Mouse (Mus musculus): ENCODE measurements around the gene Snx22. TPM values are rescaled to one million over a fixed set of nuclear protein-coding genes. Genes with fewer than 3 reads are reported as not detected.

Snx22 gene
- total RNA-seq, 2 experiments from 2014 or later, result 0.46 to 0.50 TPM

DNA sequence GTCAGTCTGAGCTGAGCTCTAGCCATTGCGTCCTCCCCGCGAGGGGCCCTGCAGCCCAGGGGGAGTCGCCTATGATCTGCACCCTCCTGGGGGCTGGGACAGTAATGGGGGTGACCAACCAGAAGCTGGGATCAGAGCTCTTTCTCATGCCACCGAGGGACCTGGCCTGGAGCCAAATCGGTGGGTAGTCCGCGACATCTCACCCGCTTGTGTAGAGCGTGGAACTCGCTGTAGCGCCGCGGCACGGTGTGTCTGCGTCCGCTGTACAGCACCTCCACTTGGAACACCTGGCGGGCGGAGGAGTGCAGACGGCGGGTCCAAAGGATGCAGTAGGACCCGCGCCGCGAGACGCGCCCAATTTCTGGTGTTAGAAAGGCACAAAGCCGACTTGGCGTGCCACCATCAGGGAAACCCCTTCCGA, 538 bp downstream of the Snx22 start:
- no peak for DNase-seq

DNA sequence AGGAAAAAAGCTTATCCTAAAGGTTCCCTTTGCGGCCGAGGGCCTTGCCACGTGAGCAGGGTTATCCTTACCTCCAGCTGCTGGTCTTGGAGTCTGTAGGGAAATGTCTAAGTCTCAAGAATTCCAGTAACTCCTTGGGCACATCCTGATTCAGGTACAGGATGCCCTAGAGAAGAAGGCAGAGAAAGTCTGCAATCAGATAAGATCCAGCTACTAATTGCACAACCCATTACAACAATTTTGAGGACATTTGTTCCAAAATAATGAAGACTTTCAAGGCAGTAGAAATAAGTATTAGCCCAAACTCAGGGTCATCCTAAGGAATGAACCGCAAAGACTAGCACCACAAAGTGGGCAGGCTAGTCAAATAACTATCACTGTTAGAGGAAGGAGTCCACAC, 1.5 kb downstream of the Snx22 start:
- no peak for DNase-seq

DNA sequence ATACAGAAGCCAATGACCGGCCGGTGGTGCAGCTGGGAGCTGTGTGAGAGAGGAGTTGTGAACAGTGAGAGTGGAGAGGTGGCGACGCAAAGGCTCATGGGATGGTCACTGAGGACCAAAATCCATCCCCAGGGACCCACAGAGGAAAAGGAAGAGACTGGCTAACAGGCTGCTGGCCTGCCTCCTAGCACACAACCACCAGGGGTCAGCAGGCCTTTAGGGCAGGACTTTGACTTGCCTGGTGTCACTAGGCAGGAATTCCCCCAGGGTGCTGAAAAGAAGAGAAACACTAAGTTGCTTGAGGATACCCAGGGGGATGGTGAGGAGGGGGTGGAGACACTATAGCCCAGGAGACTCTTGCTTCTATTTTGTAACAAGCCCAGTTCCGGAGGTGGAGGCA, 2.0 kb downstream of the Snx22 start:
- DNase-seq, result peak; percentile 57 to 67

DNA sequence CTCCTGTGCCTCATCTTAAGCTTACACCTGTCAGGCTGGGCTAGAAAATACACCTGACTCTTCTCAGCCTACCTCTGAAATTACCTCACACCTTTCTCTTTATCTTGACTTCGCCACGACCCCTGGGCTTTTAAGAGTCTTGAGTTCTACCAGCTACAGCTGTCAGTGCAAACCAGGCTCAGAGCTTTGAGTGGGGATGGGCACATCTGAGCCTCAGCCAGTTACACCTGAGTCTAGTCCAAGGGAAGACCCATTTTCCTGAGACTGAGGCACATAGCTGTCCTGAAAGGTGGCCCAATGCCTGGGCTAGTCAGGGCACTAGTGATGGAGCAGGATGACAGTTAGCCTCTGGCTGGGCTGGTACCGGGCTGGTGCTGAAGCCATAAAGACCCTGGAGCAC, 2.7 kb downstream of the Snx22 start:
- DNase-seq, result no peak

DNA sequence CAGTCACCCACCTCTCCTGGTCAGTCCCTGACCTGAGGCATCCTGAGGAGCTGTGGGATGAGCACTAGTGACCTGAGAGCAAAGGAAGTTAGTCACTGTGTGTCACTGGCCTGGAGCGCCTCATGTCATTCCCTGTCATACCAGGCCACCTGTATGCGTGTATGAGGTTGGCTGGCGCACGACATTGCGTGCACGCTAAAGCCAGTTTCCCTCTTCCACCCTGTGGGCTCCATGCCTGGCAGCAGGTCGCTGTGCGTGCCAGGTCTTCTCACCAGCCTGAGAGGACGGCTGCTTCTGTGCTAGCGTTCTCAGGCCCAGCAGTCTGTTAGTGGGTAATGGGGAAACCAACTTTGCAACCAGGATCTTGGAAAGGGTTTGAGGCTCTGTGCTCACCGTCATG, 5.2 kb downstream of the Snx22 start:
- no peak for DNase-seq

DNA sequence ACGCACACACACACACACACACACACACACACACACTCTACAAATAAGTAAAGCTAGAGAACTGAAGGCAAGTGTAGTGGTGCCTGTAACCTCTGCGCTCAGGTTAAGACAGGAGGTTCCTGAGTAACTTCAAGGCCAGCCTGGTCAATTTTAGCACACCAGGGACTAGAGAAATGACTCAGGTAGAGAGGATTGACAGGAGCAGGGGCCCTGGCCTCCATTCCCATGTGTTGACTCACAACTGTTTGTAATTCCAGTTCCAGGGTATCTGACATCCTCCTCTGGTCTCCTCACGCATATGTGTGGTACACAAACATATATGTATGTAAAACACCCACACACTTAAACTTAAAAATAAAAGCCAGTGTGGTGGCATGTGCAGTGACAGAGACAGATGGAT, 6.1 kb downstream of the Snx22 start:
- DNase-seq, result no peak

DNA sequence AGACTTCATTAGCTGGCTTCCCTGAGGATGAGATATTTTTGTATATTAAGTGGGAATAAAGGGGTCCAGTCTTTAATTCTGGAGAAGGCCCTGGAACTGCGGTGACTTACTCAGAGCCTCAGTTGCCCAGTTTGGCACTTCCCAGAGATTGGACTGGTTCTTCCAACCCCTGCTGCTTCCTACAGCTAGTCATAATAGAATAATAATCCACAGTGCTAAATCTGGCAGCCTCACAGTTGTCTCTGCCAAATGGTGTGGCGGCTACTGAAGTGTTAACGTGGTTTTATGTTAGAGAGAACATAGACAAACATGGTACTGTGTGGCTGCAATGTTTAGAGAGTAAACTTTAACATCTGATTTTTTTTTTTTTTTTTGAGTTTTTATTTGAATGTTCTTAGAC, 7.9 kb downstream of the Snx22 start:
- DNase-seq, result no peak

DNA sequence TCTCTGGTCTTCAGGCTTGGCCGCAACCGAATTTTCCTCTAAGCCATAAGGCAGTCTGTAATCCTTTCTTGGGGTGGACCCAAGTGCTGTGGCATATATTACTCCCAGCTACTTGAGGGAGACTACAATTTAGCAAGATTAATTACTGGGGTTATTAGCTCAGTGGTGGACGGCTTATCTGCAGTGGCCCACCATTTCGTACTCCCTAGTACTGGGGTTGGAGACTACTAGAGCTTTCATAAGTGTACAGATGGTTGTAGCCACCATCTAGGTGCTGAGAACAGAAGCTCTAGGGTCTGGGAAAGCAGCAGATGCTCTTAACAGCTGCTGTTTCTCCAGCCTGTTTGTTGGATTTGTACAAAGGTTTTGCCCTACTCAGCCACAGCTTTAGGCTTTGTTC, 8.5 kb downstream of the Snx22 start:
- DNase-seq, result no peak

DNA sequence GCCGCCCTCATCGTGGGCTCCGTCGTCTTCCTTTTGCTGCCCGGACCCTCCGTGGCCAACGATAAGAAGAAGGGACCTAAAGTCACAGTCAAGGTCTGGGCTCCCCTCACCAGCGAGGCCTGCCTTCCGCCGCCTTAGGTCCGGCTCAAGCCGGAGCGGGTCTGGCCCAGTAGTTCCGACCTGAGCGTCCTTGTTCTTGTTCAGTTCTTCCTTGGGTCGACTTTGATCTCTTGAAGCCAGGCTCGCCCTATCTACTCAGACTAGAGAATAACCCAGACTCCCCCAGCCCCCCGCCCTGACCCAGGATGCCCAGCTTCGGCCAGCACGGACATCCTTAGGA, 9.2 kb downstream of the Snx22 start:
- no peak for DNase-seq

DNA sequence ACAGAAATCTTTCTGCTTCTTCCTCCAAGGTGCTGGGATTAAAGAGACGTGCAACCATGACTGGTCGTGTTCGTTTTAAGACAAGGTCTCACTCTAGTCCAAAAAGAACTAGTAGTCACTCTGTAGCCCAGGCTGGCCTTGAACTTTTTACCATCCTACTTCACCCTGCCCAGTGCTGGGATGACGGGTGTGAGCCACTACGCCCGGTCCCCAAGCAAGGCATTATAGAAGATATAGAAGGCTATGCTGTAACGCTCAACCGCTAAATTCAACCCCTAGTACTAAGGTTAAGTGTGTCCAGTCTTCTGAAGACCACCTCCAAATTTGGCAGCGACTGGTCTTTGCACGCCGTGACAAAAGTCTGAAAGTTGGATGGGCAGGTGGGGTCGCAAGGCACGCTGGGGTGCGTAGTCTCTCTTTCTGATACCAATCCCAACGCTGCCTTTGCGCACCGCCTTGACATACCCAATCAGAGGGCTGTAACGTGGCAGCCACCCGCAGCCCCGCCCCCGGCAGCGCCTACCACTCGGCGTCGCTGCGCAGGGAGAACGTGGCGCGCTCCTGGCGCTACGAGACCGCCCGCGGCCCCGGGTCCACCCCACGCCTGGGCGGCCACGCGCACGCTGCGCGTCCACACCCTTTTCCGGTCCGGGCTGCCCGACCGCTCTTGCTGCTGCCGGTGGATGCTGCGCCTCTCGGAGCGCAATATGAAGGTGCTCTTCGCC, 9.8 kb downstream of the Snx22 start, which contains the start of gene Ppib:
Ppib (plus strand) TSS at position 640 of the 725 bp plus-strand sequence.
- peak; percentile 96 to 99 for DNase-seq

DNA sequence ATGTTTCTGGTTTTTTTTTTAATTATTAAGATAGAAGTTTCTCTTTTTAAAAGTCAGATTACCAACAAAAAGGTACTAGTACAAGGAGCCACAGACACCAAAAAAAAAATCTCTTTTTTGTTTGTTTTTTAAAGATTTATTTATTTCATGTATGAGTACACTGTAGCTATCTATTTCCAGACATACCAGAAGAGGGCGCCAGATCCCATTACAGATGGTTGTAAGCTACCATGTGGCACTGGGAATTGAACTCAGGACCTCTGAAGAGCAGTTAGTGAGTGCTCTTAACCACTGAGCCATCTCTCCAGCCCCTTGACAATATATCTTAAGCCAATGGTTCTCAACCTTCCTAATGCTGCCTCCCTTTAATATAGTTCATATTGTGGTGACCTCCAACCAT, 15.9 kb downstream of the Snx22 start:
- no peak for DNase-seq

DNA sequence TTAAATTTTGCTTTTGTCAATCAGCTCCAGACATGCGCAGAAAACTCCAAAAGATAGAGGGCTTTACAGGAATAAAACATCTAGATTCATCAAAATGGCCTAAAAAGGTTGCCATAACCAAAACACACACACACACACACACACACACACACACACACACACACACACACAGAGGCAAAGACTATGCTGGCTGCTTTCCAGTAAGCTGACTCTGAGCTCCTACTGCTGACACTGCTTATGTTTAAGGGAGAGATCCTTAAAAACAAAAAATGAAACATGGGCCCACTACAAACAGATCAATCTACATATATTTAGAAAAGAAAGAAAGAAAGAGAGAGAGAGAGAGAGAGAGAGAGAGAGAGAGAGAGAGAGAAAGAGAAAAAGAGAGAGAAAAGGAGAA, 16.8 kb downstream of the Snx22 start:
- no peak for DNase-seq

DNA sequence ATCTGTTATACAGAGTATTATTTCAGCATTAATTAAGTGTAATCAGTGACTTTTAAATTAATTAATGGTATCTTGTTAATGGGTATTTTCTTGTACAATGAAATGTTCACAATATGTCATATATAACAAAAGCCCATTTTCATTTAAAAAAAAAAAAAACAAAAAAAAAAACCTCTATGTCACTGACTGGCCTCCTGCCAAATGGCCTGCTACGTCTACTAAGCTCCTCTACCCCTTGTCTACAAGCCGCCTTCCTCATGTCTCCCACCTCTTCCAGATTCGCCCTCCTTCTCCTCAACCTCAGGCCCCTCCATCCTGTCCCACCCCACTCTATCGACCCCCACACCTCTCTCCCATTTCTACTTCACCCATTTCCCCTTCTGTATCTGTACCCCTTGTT, 18.0 kb downstream of the Snx22 start:
- DNase-seq, result no peak

DNA sequence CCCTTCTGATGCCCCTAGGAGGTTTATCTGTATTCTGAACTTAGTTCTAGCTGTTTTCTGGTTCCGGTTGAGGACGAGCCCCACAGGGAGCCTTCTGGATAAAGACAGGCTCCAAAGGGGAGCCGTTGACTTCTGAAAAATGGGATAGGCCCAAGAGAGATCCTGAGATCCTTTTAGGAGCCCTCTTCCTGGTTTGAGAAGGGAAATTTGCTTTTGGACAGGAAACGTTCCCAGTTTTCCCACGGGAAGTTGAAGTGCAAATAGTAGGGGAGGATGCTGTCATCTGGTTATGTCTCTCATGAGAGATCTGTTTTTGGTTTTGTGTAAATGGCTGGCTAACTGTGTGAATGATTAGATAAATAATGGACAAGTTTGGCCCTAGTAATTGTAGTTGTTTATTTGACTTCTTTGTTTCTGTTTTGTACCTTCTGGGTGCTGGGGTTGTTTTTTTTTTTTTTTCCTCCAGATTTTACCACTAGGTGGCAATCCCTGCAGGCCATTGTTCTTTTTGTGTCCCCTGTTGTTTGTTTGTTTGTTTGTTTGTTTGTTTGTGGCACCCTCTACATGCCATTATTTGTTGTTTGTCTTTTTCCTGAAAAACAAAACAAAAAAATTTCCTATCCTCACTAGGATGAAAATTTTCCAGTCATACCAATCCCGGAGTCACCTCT, 19.5 kb downstream of the Snx22 start:
- DNase-seq, result peak in 1 of 2 experiments; percentile 31

DNA sequence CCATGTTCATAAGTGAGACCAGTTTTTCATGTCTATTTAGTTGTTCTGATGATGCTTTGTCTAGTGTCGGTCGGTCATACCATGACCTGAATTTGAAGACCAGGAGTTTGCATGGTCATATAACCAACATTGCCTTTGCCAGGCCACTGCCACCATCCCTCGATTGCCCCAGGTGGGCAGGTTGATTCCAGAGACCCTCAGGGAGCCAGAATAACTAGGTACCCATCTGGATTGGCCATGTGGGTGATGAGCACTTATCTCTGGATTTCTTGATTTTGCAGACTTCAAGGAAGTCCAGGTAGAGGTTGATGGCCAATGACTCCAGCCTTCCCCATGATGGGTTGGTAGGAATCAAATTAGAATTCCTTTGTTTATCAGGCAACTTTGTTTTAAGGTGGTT, 26.3 kb downstream of the Snx22 start:
- DNase-seq, result no peak

DNA sequence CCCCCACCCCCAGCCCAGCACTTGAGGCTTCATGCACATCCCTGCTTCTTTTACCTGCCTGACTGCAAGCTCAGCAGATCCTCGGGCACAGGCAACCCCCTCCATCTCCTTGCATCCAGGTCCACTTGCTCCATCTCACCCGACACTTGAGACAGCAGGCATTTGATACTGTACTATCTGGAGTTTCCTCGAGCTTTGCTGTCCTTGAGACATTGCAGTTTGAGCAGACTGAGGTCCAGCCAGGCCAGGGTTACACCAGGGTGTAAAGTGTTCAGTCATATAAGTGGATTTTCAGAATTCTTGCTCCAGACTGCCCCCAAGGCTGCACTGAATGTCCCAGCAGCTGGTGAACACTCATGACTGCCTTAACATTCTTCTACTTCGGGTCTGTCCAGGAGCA, 27.2 kb downstream of the Snx22 start:
- DNase-seq, result no peak

DNA sequence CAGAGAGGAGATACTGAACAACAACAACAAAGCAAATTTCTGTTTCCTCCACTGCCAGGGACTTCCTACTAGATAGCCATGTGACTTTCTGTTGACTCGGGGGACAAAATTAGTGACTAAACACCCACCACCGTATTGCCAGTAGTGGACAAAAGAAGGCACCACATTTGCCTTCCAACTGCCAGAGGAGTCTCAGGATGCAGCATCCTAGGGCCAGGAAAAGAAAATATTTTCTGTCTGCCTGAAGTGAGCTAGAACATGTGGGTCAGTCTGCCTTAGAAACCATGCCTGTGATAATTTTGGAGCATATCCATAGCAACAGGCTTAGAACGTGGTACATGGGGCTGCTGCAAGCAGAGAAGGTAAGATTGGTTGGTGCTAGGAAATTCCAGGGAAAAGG, 28.7 kb downstream of the Snx22 start:
- no peak for DNase-seq

DNA sequence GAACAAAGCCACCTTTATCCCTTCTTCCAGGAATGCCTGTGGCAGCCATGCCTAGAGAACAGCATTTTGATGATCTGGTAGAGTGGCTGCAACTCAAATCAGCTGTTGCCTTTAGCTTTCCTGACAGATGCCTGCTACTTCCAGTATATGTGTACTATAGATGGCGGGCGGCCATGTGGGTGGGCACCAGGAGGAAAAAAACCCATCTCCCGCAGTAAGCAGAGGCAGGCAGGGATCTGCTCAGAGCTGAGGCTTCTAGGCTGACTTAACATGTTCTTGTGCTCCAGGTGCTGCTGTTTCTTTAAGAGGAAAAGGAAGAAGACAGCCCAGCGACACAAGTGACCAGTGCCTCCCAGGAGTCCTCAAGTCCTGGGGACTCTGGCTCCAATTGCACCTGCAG, 30.2 kb downstream of the Snx22 start:
- DNase-seq, result no peak

DNA sequence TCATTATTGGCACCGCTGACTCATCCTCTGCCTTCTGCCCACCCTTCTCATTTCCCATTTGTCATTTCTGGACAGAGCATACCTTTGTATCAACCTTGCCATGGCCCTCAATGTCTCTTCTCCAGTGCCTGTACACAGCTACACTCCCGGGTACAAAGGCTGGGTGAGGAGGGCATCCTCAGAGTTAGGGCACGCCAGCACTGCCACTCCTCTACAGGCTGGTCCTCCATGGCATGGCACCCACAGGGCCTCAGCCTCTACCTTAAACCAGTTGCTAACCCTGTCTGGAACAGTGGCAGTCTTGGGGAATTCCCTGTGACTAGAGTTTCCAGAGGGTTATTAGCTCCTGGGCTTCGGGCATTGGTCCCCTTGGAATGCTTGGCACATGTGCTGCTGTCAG, 30.9 kb downstream of the Snx22 start:
- DNase-seq, result no peak

DNA sequence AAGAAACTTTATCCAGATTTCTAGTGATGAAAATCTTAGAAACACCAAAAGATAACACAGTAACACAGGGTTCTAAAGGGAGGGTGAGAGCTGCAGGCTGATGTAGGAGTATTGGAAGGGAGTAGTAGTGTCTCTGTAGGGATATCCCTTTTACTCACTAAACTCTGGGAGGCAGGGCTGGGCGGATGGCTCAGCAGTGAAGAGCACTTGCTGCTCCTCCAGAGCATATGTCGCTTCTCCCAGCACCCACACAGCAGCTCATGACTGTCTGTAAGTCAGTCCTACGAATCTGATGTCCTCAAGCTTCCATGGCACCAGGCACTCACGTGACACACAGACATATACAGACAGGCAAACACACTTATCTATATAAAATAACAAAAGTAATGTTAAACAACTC, 31.4 kb downstream of the Snx22 start:
- DNase-seq, result no peak

DNA sequence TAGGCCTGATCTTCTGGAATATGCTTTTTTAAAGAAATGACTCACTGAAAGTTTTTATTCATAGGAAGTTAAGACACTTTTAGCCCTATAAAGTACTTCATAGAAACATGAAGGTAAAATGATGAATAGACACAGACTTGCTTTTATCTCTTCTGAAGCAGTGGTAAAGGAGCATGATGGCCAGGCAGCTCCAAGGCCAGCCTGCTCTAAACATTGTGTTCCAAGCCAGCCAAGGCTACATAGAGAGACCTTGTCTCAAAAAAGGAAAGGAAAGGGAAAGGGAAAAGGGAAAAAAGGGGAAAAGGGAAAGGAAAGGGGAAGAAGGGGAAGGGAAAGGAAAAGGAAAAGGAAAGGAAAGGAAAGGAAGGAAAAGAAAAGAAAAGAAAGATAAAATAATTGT, 48.9 kb downstream of the Snx22 start:
- DNase-seq, result no peak
